Mouse (Mus musculus) natural killer cell, adult 2 months (primary cell): ENCODE results near the gene Fli1.
A peak's percentile ranks its signal among the peaks of the same experiment; 100 is the strongest.

Experiments used
- DNase-seq, 2 experiments: peaks; one replicate each; pipeline ENCODE4 v3.0.0; 2022; ENCODE audit warnings: low spot score in 2 of 2

Fli1 gene

DNA sequence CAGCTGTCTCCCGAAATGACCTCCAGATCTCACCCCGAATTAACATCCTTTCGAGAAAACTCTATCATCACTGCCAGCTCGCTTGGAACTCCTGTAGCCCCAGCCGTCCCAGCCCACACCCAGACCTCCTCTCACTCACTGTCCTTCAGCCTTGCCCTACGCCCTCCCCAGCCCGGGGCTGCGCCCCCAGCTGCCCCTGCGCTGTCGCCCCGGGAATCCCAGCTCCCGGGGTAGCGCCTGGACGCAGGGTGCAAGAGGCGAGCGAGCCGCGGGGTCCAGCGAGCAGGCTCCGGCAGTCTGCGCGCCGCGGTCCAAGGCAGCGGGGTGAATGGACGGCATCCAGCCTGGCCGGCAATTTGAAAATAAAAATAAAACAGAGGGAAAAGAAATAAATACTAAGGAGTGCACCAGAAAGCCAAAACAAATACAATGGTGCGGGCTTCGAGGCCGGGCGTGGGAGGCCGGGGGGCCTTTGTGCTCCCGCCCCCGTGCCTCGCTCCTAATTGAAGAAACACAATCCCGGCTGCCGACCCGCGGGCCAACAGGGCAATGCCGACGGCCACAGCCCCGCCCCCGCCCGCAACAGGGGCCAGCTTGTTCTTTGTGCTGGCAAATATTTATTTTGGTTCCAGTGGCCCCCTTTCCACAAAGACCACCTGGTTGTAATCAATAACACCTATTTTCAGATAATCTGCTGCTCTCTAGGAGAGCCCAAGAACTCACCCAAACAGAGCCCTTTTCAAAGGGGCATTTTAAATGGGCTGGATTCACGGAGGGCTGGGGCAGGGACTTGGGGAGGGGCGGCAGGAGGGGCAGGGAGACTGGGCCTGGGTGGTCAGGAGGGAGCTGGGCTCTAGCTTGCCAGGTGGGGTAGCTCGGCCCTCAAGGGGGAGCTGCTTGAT, 133.3 kb downstream of the Fli1 start:
- no peak for DNase-seq

- no peak for DNase-seq
Observed at GRCm38 (mm10) chr9:32408730-32409059, 134.0 kb downstream of the Fli1 start.

DNA sequence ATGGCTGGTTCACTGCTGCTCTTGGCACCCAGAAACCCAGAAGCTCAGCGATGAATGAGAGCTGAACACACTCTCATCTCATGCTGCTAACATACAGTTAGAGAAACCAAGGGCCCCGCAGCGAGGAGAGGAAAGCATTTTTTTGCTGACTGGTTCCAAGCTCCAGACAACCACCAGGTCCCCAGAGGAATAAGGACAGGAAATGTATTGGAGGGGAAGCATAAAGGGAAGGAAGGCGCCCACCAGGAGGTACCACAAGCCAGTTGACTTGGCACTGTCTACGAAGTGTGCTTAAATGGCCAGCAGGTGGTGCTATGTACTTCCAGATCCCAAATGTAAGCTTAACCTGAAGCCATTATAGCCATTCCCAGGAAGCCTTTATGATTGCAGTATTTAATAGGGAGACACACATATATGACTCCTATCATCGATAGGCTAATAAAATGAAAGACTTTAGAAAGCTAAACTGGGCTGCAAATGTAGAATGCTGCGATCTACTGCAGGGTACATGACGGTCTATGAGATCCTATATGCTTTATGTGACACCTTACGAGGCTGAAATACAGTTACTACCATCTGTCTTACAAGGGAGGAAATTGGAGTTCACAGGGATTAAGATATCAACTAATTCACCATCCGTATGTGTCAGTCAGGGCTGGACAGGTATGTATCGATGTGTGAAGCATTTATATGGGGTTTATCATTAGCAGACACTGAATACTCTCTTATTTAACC, 137.3 kb downstream of the Fli1 start:
- DNase-seq: peak; percentile 23 to 53

DNA sequence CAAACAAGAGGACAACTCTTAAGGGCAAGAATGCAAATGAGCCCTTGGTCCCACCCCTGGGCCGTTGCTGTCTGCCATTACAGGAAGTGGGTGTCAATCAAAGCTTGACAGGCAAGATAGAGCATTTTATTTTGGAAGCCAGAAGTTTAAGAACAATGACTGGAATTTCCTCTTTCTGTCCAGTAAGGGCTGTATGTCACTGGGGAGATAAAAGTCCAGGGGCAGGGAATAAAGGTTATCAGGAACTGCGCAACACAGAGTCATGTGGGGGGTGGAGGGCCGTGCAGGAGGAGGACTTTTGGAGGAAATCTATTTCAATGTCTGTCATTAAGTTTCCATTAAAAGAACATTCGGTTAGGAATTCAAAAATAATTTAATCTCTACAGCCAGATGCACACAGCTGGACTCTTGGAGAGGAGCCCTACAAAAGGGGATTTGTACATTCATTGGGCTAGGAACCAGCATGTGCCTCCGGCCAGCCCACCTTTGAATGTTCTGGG, 141.9 kb downstream of the Fli1 start:
- no peak for DNase-seq

GRCm38 (mm10) chr9:32400212-32400611, 142.4 kb downstream of the Fli1 start:
- no peak for DNase-seq

- DNase-seq: peak; percentile 36 to 61
Observed at GRCm38 (mm10) chr9:32394761-32395161, 147.9 kb downstream of the Fli1 start.

DNA sequence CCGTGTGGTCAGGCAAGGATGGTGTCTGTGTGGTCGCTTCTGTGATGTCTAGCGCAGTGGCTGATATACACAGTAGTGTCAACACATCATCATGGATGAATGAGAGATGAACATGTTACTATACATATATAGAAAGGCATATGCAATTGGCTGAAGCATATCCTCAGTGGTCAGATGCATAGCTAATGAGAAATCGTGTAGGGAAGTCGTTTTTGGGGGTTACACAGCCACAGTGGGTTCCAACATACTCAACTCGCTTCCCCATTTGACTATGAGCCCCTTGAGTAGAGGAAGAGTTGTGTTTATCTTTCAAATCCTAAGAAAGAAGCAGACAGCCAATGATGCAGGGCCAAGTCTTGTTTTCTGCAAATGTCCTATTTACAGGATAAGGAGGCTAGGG, 149.9 kb downstream of the Fli1 start:
- peak in 1 of 2 experiments; percentile 37 for DNase-seq

DNA sequence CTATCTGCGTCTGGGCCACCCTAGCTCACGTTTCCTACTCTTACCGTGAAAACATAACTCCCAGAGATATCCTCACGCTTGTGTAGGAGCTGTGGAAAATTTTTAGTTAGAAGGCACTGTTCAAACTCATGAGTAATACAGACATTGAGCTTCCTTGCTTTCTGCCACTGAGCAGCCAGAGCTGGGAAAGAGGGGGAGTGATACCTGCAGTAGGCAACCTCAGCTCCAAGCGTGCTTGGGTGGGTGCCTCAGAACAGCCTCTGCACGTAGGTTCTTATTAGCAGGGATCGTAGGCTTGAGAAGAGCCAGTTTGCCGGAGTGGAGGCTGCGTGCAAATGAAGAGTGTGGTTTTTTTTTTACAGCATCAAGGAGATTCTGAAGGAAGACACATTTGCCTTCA, 151.0 kb downstream of the Fli1 start:
- DNase-seq: no peak

- DNase-seq: peak; percentile 23 to 76
Observed at GRCm38 (mm10) chr9:32391092-32391491, 151.6 kb downstream of the Fli1 start.

- peak; percentile 37 to 55 for DNase-seq
Observed at GRCm38 (mm10) chr9:32388120-32388519, 154.5 kb downstream of the Fli1 start.

DNA sequence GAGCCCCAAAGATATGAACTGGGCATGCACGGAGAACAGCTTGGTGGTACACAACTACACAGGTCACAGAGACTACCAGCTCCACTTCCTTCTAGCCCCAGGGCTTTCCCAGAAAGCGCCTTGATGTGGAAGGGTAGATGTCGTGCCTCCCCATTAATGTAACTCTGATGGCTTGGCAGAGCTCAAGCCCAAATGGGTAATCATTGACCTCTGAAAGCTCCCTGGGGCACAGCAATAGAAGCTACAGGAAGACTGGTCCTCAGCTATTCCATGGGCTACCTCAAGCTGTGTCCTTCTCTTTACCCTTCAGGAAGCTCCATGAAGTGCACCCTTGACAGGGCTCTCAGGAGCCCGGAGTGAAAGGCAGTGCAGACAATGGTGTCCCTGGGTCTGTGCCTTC, 157.8 kb downstream of the Fli1 start:
- no peak for DNase-seq

- no peak for DNase-seq
Observed at GRCm38 (mm10) chr9:32376863-32377590, 165.6 kb downstream of the Fli1 start.

DNA sequence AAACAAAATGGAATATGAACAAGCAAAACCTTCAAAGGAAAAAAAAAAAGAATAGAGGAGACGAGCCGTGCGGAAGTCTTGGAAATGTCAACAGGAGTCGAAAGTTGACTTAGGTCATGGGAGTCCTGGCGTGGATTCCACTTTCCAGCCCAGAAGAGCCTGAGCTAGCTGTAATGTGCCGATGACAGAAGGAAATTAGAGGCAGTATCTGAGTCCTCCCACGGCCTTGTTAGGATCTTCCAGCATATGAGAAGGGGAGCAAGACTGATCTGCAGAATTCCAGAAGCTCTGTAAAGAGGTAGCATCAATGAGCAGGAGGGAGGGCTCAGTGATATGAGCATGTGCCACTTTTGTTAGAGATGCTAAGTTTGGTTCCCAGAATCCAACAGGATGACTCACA, 166.6 kb downstream of the Fli1 start:
- no peak for DNase-seq

DNA sequence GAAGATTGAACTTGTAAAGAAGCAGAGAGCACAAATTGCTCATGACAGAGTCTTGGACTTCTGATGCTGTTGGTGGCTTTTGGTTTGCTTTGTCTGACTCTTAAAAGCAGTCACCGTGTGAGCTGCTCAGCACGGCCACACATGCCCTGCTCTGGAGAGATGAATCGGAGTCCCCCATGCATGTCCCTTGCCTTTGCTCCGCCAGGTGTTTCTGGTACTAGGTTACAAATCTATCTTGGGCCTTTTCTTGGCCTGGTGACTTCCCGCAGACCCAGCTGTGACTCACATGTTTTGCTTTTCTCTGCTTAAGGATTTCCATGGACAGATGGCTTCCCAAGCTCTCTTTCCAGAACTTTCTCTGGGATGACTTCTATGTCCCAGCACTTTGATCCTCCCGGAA, 169.0 kb downstream of the Fli1 start:
- DNase-seq: no peak
